Mouse (Mus musculus): ENCODE data around the gene Fcor.

Fcor gene

DNA sequence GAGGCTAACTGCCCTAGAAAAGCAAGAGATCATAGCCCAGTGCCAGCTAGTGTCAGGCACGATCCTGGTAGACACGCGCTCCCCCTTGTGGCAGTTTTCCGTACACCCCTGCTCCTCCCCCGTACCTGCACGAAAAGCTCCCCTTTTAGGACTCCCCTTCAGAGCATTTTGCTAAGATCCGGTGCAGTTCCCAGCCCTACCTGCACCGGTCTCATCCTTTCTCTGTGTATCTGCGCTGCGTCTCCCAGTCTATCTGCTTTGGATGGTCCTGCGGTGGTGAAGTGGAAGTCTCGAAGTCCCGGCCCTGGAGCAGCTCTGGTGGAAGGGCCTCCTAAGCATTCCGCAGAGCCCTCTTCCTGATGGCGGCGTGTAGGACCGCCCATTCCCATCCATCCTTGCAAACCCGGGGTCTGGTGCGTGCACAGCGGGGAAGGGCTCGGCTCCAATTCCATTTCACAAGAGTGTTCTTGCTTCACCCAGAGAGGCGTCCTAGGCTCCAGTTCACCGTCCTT lies at the start of gene Fcor:
Gene Fcor, minus strand, starts transcription at position 383 of the 512 bp plus-strand sequence.
- DNase-seq (ENCODE audit: low read depth, low spot score): peak; percentile 45

GRCm38 (mm10) chr8:3721041-3721440 lies 48.9 kb upstream of the Fcor start:
- no peak for DNase-seq (ENCODE audit: low read depth, low spot score)

- DNase-seq (ENCODE audit: low read depth, low spot score): no peak
Observed at GRCm38 (mm10) chr8:3720551-3720950, 48.4 kb upstream of the Fcor start, which contains the start of gene Clec4g. Gene Clec4g (minus strand): TSS chr8:3720651.

DNA sequence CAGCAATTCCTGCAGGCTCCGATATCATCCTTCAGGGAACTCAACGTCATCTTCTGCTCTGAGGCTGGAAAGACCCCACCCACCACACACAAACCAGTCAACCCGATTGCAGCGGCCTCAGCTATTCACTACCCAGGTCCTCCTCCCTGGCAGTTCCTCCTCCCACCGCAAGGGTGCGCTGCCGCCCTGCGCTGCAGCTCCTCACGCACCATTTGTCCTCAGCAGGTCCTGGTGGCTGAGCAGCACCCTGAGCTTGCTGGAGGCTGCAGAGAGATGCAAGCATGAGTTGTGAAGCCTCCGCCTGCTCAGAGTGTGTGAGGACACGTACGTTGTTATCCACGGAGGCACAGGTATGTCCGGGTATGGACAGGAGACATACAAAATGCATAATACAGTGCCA lies 46.4 kb upstream of the Fcor start:
- DNase-seq (ENCODE audit: low read depth, low spot score): peak; percentile 17

GRCm38 (mm10) chr8:3717321-3717954 lies 45.3 kb upstream of the Fcor start:
- no peak for DNase-seq (ENCODE audit: low read depth, low spot score)

DNA sequence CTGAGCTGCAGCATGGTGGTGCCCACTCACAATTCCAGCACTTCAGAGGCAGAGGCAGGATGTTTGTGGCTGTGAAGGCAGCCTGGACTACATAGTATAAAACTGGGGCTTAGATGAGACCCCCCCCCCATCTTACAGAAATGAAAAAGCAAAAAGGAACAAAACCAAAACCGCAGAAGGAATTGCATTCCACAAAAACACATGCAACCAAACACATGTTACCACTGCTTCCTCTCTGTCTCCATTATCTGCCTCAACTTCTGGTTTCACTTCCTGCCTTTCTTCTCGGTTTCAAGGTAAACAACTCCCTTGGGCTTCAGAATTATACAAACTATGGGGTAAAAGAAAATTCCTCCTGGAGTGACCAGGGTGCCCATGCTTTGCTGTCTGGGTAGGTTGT lies 39.5 kb upstream of the Fcor start:
- DNase-seq (ENCODE audit: low read depth, low spot score): peak; percentile 27

- DNase-seq (ENCODE audit: low read depth, low spot score): no peak
Observed at GRCm38 (mm10) chr8:3710312-3710711, 38.1 kb upstream of the Fcor start.

DNA sequence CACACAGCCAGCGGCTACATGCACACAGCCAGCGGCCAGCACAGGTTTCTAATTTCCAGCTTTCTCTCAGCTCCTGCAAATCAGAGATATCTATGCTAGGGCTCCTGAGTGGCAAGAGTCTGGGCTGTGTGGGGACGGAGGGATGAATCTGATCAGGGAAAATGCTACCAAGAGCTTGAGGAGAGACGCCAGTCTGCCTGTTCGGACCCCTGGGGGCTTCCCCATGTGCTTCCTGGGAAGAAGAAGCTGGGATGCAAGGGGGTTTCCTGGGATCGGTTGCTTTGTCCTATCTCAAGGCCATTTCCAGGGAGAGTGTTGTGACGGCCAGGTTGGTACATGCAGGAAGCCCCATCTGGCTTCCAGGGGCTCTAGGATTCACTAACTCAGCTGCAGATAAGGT lies 35.4 kb upstream of the Fcor start:
- DNase-seq (ENCODE audit: low read depth, low spot score): no peak

- DNase-seq (ENCODE audit: low read depth, low spot score): no peak
Observed at GRCm38 (mm10) chr8:3705711-3706110, 33.5 kb upstream of the Fcor start.

- no peak for DNase-seq (ENCODE audit: low read depth, low spot score)
Observed at GRCm38 (mm10) chr8:3701491-3701890, 29.3 kb upstream of the Fcor start.

GRCm38 (mm10) chr8:3694121-3694520 lies 22.0 kb upstream of the Fcor start, which contains the start of gene Fcer2a:
Gene Fcer2a (minus strand): TSS chr8:3694175.
- DNase-seq (ENCODE audit: low read depth, low spot score): no peak

DNA sequence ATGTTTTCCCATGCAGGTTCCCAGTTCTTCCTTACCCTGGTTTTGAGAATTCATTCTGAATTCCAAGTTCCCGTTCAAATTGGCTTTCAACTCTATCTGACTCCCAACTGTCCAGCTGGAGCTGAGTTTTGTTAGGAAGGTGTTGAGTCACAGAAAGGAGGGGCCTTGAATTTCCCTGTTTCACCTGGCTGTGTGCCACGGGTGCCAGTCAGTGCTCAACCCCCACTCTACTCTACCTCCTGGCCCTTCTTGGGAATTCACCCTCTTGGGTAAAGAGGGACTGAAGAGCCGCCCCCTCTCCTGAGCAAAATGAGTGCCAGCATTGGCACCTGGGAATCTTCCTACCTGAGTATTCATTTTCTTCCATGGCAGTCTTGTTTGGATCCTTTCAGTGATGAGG lies 18.6 kb upstream of the Fcor start:
- DNase-seq (ENCODE audit: low read depth, low spot score): no peak

DNA sequence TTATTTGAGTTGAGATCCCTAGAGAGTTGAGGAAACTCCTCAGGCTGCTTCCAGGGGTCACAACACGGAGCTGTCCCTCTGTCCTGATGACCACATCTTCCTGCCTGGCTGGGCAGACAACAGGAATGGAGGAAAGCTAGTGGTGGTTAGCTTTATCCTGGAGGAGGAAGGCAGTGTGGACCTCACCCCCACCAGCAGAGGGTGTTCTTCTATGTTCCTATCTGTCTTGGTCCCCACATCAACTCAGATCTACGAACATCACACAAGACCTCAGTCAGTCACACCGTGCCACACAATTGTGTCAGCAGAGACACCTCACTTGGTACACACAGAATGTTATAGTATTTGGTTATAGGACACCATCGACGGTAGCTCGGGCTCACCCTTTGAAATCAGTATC lies 15.4 kb upstream of the Fcor start:
- DNase-seq (ENCODE audit: low read depth, low spot score): no peak

- DNase-seq (ENCODE audit: low read depth, low spot score): no peak
Observed at GRCm38 (mm10) chr8:3685422-3685821, 13.3 kb upstream of the Fcor start.

GRCm38 (mm10) chr8:3684530-3684929 lies 12.4 kb upstream of the Fcor start:
- DNase-seq (ENCODE audit: low read depth, low spot score): no peak

- no peak for DNase-seq (ENCODE audit: low read depth, low spot score)
Observed at GRCm38 (mm10) chr8:3683408-3684176, 11.4 kb upstream of the Fcor start.

- DNase-seq (ENCODE audit: low read depth, low spot score): no peak
Observed at GRCm38 (mm10) chr8:3682435-3682834, 10.3 kb upstream of the Fcor start.

GRCm38 (mm10) chr8:3679656-3680055 lies 7.5 kb upstream of the Fcor start:
- no peak for DNase-seq (ENCODE audit: low read depth, low spot score)

GRCm38 (mm10) chr8:3679236-3679635 lies 7.1 kb upstream of the Fcor start:
- no peak for DNase-seq (ENCODE audit: low read depth, low spot score)

DNA sequence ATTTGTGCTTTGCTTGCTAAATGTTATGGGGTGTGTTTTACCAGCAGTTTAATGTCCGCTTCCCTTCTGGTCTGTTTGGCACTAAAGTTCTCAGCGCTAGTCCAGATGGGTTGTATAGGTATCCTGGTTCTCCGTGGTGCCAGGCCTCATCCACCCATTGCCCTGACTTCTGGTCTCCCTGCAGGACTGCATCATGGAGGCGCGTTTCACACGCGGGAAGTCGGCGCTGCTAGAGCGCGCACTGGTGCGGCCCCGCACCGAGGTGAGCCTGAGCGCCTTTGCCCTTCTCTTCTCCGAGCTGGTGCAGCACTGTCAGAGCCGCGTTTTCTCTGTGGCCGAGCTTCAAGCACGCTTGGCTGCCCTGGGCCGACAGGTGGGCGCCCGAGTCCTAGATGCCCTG lies 6.7 kb upstream of the Fcor start:
- DNase-seq (ENCODE audit: low read depth, low spot score): no peak

DNA sequence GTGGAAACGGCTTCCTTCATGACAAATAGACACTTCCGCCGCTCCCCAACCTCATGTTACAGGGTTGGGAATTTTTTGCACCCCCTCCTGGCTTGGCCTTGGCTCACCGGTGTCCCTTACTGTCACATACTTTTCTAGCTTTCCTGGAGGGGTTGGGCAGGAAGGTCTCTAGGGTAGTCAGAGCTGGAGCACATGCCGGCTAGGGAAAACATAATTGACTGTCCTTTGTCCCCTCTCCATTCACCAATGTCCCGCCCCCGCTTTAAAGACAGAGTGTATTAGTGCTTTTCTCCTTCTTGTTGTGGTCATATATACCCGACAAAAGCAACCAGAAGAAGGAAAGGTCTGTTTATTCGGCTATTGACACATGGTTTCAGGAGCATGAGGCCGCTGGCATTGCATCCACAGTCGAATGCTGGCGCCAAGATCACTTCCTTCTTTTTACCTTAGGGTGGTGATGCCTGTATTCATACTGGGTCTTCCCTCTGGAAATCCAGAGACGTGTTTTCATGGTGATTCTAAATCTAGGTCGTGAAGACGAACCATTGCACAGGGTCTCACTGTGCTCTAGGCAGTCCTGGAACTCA lies 4.9 kb upstream of the Fcor start:
- no peak for DNase-seq (ENCODE audit: low read depth, low spot score)

GRCm38 (mm10) chr8:3676131-3676992 lies 4.2 kb upstream of the Fcor start, which contains the start of gene Trappc5:
Gene Trappc5 (plus strand): TSS chr8:3676299.
- DNase-seq (ENCODE audit: low read depth, low spot score): peak; percentile 91
